Mouse (Mus musculus) olfactory bulb, adult 2 months (tissue): ENCODE data around the gene Ankrd55. TPM values are rescaled to one million over a fixed set of nuclear protein-coding genes. Genes with fewer than 3 reads are reported as not detected.

Experiments used
- H3K27ac ChIP-seq: fragments of 200-500 bp; 2 replicates; pipeline ENCODE4 v1.5.1; 2012; ENCODE audit warnings: low read depth, low read length; ENCODE audit not compliant: insufficient read depth
- H3K4me1 ChIP-seq: fragments of 200-500 bp; 2 replicates; pipeline ENCODE4 v1.6.1; 2012; ENCODE audit warnings: low read length; ENCODE audit not compliant: control insufficient read depth, insufficient read depth
- H3K4me3 ChIP-seq: fragments of 200-500 bp; 2 replicates; pipeline ENCODE4 v1.5.1; 2012; ENCODE audit warnings: mild to moderate bottlenecking, low read depth, low read length, moderate library complexity; ENCODE audit not compliant: insufficient read depth
- CTCF ChIP-seq: fragments of 200-500 bp; IDR thresholded peaks from 2 replicates; pipeline ENCODE4 v1.5.1; 2012; ENCODE audit warnings: low read depth, mild to moderate bottlenecking, low read length, moderate library complexity; ENCODE audit not compliant: insufficient read depth
- POLR2A ChIP-seq: fragments of 200-500 bp; IDR thresholded peaks from 2 replicates; pipeline ENCODE4 v1.6.1; 2012; ENCODE audit warnings: mild to moderate bottlenecking, low read depth, low read length, moderate library complexity; ENCODE audit not compliant: insufficient read depth
- WGBS: fragments of 180-500 bp; shearing (Covaris S2); methylation state at CpG from one replicate; pipeline ENCODE4 v1.1.7; 2018; 5-methylcytosine and 5-hydroxymethylcytosine counted together
- polyA plus RNA-seq: library from polyadenylated mRNA; stranded (reverse); fragments of >200 nt; gene quantifications from 2 replicates; pipeline ENCODE4 v1.2.4, GENCODE M21; 2012; ENCODE audit warnings: low replicate concordance; ENCODE audit not compliant: missing spikeins, insufficient read depth, insufficient read length

Gene Ankrd55
- polyA plus RNA-seq, 1 experiment, result not detected

DNA sequence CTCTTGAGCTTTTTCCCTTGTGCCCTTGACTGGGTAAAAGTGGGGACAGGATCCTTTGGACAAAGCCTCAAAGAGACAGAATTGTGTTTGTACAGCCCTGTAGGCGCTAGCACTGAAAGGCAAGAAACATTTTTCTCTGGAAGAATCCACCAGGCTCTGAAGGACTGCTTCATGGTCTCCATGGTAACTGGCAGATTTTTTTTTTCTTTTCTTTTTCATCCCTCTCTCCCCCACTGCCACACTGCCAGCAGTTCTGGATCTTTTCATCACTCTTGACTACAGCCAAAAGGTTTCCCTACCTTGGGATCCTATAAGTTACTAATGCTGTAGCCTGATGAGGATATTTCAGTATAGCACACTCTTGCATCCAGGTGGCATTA lies 43.4 kb downstream of the Ankrd55 start:
- 0 out of 2 replicates have a peak overlapping the region, but pooled peaks have one; percentile 20 for H3K27ac ChIP-seq
- WGBS, result 31% methylated on average over 1 of the region's 1 CpGs

DNA sequence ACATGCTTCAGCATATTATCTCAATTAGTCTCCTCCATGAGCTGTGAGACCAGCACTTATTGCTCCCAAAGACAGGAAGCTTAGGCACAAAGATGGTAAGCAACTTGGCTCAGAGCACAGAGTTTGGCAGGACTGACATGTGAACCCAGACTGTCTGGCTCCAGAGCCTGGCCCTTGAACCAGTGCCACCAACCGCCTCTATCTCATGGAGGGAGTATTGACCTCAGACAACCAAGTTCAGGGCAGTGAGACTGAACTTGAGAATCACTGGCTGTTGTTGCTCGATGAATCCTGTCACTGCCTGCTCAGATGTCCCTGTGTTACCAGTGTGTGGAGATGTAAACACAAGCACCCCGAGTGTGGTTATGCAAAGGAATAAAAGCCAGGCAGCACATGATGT lies 47.3 kb downstream of the Ankrd55 start:
- WGBS, result 66% methylated on average over 3 of the region's 3 CpGs
- H3K27ac ChIP-seq, result no peak overlapping the region
- peaks cover 2% of the 10 kb centered on the region for H3K4me1 ChIP-seq
- H3K4me3 ChIP-seq, result no peak overlapping the region
- no peak for TF ChIP-seq CTCF
- TF ChIP-seq POLR2A, result no peak

More for the DNA sequence above, 43.4 kb downstream of the Ankrd55 start:
- TF ChIP-seq CTCF (no peak), POLR2A (no peak)
- Histone ChIP-seq H3K4me1 (peaks cover 4% of the 10 kb centered on the region), H3K4me3 (no peak overlapping the region)

DNA sequence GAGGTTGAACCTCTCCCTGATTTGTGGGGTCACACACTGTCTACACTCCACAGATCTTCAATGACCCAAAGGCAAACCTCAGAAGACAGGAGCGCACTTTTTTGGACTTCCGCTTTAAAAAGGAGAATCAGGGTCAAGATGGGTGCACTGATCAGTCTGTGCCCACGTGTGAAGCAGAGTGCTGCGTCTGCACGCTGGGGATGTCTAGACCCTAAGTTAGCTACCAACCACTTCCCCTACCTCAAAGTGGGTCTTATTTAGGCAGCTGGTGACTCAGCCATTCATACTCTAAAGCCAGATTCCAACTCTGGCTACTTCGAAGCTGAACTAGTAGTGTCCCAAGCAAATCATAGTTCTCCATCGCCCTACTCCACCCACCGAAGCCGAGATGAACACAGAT lies 48.9 kb downstream of the Ankrd55 start:
- 94% methylated on average over 9 of the region's 9 CpGs for whole genome bisulfite sequencing
- no peak for TF ChIP-seq POLR2A
- no peak for TF ChIP-seq CTCF

DNA sequence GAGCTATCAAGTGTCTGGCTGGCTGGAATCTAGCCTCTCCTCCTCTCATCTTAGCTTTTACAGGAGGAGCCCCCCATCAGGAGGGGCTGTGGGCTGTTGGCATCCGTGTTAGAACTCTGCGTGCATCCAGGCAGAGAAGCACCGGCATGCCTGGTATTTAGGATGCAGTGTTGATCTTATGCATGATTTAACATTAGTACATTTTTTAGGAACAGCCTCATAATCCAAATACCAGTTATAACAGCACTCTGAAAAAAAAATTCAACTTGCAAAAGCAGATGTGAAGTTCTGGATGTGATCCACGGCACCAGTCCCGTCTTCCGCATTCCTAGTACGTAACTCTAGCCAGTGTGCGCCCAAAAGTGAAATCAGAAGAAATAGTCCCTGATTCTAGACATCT lies 52.0 kb downstream of the Ankrd55 start:
- Histone ChIP-seq H3K4me1 (no peaks in the 10 kb centered on the region; the same call in 1 of the 2 replicates), H3K27ac (no peak overlapping the region), H3K4me3 (no peak overlapping the region)
- 63% methylated on average over 8 of the region's 8 CpGs for WGBS
- TF ChIP-seq CTCF (no peak), POLR2A (no peak)

More for the DNA sequence above, 48.9 kb downstream of the Ankrd55 start:
- no peak overlapping the region for H3K4me3 ChIP-seq
- H3K4me1 ChIP-seq, result no peaks in the 10 kb centered on the region; the same call in 1 of the 2 replicates
- no peak overlapping the region for H3K27ac ChIP-seq

DNA sequence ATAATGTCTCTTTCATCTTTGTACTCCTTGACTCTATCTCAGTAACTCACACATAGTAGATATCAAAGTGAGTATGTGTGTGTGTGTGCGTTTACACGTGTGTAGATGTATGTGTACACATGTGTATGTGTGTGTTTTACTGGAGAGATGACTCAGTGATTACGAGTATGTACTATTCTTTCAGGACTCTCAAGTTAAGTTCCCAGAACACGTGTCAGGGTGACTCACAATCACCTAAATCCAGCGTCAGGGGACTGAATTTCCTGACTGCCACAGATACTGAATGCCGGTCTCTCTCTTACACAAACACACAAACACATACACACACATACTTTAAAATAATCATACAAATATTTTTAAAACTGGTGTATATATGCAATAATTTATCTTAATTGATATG lies 52.5 kb downstream of the Ankrd55 start:
- H3K27ac ChIP-seq, result no peak overlapping the region
- 76% methylated on average over 6 of the region's 6 CpGs for WGBS

DNA sequence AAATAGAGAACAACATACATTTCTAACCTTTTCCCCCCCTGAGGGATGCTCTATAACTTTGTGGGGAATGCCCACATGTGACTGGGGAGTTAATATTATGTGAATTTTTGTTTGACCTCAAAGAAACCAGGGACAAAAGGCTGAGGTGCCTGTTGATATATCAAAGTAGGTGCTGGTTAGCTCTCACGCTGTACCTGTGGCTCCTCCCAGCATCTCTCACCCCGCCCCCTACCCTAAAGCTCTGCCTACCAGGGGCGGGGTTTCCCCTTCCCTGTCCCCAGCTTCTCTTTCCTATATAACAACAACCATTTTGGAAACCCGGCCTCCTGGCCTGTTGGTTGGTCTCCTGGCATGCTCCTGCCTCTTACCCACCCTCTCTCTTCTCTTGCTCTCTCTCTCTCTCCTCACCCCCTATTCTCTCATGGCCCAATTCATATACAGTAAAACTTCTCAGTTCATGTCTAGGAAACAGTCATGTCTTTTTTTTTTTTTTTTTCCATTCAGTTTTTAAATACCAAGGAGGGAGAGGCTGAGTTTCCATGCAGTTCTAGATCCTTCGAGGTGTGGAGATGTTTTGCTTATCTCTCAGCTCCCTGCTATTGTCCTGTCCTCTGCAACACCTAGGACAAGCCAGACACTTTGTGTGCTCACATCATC lies 54.8 kb downstream of the Ankrd55 start:
- Histone ChIP-seq H3K4me1 (no peaks in the 10 kb centered on the region; the same call in 1 of the 2 replicates), H3K4me3 (no peak overlapping the region), H3K27ac (no peak overlapping the region)
- TF ChIP-seq CTCF, result no peak
- no peak for TF ChIP-seq POLR2A
- 81% methylated on average over 5 of the region's 5 CpGs for WGBS

More for the DNA sequence above, 52.5 kb downstream of the Ankrd55 start:
- Histone ChIP-seq H3K4me3 (no peak overlapping the region), H3K4me1 (no peaks in the 10 kb centered on the region; the same call in 1 of the 2 replicates)
- TF ChIP-seq CTCF, result no peak

DNA sequence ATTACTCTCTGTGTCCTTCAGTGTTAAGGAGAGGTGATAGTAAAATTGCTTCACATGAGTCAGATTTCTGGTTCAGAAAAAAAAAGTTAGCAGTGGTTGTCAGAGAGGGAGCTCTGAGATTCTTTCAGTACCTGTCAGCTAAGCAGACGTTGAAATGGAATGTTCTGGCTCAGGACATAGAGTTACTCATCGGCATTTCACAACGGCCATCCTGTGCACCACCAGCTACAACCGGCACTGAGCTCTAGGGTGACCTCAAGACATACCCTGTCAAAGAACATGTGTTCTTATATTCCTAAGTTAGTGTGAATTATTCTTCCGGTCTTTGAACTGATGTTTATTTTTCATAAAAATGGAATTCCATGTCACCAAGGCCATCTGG lies 55.4 kb downstream of the Ankrd55 start:
- 86% methylated on average over 5 of the region's 5 CpGs for whole genome bisulfite sequencing
- Histone ChIP-seq H3K27ac (no peak overlapping the region), H3K4me3 (no peak overlapping the region), H3K4me1 (no peaks in the 10 kb centered on the region; the same call in 1 of the 2 replicates)
- no peak for TF ChIP-seq CTCF
- TF ChIP-seq POLR2A, result no peak

DNA sequence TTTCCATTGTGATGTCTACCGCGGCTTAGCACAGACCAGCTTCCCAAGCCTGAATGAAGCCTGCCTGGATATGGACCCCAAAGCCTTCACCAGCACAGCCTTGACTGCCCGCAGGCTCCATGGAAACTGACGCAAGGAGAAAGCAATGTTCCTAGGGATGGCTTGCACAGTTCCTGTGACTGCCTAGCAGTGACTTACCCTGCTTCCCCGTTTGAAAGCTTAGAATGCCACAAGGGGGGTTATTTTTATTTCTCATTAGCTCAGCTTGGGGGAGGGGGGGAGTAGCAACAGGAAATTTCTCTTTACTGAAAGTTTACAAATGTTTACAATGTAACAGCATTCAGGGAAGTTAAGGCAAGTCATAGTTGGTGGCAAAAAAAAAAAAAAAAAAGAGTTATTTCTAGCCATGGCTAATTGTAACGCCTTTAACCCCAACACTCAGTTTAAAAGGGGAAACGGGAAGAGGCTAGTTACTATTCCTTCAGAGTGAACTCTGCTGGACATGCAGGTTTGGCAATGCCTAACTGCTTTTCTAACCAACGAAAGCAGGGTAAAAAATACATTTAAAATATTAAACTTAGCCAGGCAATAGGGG lies 56.1 kb downstream of the Ankrd55 start:
- Histone ChIP-seq H3K27ac (no peak overlapping the region), H3K4me1 (no peaks in the 10 kb centered on the region; the same call in 1 of the 2 replicates), H3K4me3 (no peak overlapping the region)
- TF ChIP-seq POLR2A (no peak), CTCF (no peak)
- 63% methylated on average over 8 of the region's 8 CpGs for WGBS

DNA sequence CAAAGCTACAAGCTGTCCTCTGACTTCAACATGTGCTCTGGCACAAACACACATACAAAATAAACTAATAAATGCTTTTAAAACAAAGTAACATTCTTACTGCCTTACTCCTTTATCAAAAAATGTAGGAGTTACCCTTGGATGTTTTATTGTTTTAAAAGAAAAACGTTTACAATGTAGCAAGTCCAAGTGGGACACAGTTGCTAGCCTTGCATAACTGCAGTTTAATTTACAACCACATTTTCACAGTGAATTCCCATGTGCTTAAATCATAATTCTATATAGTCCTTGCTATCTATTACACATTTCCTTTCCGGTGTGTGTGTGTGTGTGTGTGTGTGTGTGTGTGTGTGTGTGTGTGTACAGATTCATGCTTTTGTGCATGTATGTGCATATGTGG lies 57.3 kb downstream of the Ankrd55 start:
- H3K27ac ChIP-seq, result no peak overlapping the region
- H3K4me3 ChIP-seq, result no peak overlapping the region
- no peaks in the 10 kb centered on the region for H3K4me1 ChIP-seq
- TF ChIP-seq POLR2A, result no peak
- TF ChIP-seq CTCF, result no peak
- WGBS, result 74% methylated on average over 2 of the region's 2 CpGs
